Mouse (Mus musculus) telencephalon, adult 2 months (tissue): ENCODE results near the gene Tmf1.
A peak's percentile ranks its signal among the peaks of the same experiment; 100 is the strongest.

Source experiments
- DNase-seq: peaks from one replicate; pipeline ENCODE4 v3.0.0-alpha.2; 2011; ENCODE audit warnings: low read depth, low spot score

Gene Tmf1

GRCm38 (mm10) chr6:97106777-97107176 lies 72.1 kb downstream of the Tmf1 start:
- peak; percentile 50 for DNase-seq

- DNase-seq = no peak
Measured at GRCm38 (mm10) chr6:97106106-97106505, 72.8 kb downstream of the Tmf1 start.

- DNase-seq = no peak
Measured at GRCm38 (mm10) chr6:97104264-97104852, 74.6 kb downstream of the Tmf1 start.
